In the genomic region with DNA sequence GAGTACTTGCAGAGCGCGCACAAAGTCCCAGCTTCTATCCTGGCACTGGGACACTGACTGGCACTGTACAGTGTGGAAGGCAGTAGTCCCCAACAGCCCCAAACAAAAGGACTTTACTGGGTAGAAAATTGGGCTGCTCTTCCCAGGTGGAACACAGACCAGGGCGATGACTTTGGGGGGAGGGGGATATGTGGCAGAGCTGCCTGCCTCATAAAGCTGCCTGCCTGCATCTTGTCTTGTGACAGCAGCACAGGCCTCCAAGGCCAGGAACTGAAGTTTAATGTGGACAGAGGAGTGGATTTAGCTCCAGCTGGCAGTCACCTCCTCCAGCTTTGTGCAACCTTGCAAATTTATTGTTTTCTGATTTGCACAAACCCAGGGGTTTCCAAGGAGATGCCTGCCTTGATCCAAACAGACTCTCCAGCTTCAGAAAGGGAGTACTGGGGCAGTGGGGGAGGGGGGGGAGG, we compare ENCODE assay signal across 9 mouse cellular contexts. TPM values are rescaled to one million over a fixed set of nuclear protein-coding genes. Genes with fewer than 3 reads are reported as not detected.
DNase-seq lines count a peak whose midpoint lies in the region.
"Had no signal": no experiment of that assay in that cellular context is flagged by ENCODE, and none has a peak within 500 bp of the region (broad histone marks: within the 10 kb centered on the region; RNA-seq: fewer than 3 reads in every experiment).

No protein-coding gene starts in this region.

- peak overlapping the region; percentile 47 for H3K27ac ChIP-seq in heart, embryonic 10.5 days
- H3K27ac ChIP-seq: midbrain, embryonic 12.5 days had no signal

- H3K4me1 ChIP-seq in heart, embryonic 10.5 days, result peaks cover 27% of the 10 kb centered on the region

- no peaks in the 10 kb centered on the region for H3K9me3 ChIP-seq in heart, embryonic 10.5 days
- H3K9me3 ChIP-seq: midbrain, embryonic 12.5 days had no signal

- DNase-seq in heart, embryonic 10.5 days (ENCODE audit: low spot score), result no peak
- no peak for DNase-seq in heart, adult 9 months (ENCODE audit: low spot score in 2 of 2)
- DNase-seq in ovary, postnatal 36 days (ENCODE audit: low spot score), result peak; percentile 24
- DNase-seq in ovary, postnatal 14 days (ENCODE audit: low spot score), result no peak
- DNase-seq in layer of hippocampus, adult 9-11 months, result peak; percentile 43
- peak; percentile 25 for DNase-seq in yolk sac, embryonic 10.5 days (ENCODE audit: low spot score)
- DNase-seq in thymus, postnatal 36 days, result no peak
- no peak for DNase-seq in right cerebral cortex, postnatal 25 days

- no peaks in the 10 kb centered on the region for H3K27me3 ChIP-seq in heart, embryonic 10.5 days (ENCODE audit: insufficient read depth, poor library complexity, severe bottlenecking)
- H3K27me3 ChIP-seq: midbrain, embryonic 12.5 days had no signal

- H3K4me3 ChIP-seq in heart, embryonic 10.5 days, result no peak overlapping the region
- H3K4me3 ChIP-seq: midbrain, embryonic 12.5 days had no signal

- 64% methylated on average over 3 of the region's 3 CpGs for WGBS in heart, embryonic 10.5 days

- H3K36me3 ChIP-seq in heart, embryonic 10.5 days, result no peaks in the 10 kb centered on the region
- H3K36me3 ChIP-seq: midbrain, embryonic 12.5 days had no signal

RNA-seq across cellular contexts. Expression of a gene that starts 25.8 kb away (rescaled TPM):
- polyA plus RNA-seq in heart, embryonic 10.5 days (2016; fragmentation: Nextera tagmentation; extraction: Ambion mirVana), result 0.11 and 0.23 TPM in 2 replicates

RNA-seq across cellular contexts. Expression of a gene that starts 42.2 kb away (rescaled TPM):
- 60.1 and 70.9 TPM in 2 replicates for polyA plus RNA-seq in heart, embryonic 10.5 days (2016; fragmentation: Nextera tagmentation; extraction: Ambion mirVana)

RNA-seq across cellular contexts. Expression of a gene that starts 55.7 kb away (rescaled TPM):
- 22.3 and 25.5 TPM in 2 replicates for polyA plus RNA-seq in heart, embryonic 10.5 days (2016; fragmentation: Nextera tagmentation; extraction: Ambion mirVana)

Comparison
In these comparisons a context has a peak if more than half of its experiments do, and no peak if none do; other contexts are left out.
1. DNase-seq: peak in ovary, postnatal 36 days (single experiment), layer of hippocampus, adult 9-11 months (single experiment) and yolk sac, embryonic 10.5 days (single experiment); none in heart, embryonic 10.5 days (single experiment), heart, adult 9 months (0 of 2), ovary, postnatal 14 days (single experiment), thymus, postnatal 36 days (0 of 2) and right cerebral cortex, postnatal 25 days (single experiment).